ENCODE assay signal across 25 mouse cellular contexts in genomic region chr13:54714393-54714792, GRCm38 (mm10). TPM values are rescaled to one million over a fixed set of nuclear protein-coding genes. Genes with fewer than 3 reads are reported as not detected.
DNase-seq lines count a peak whose midpoint lies in the region; ATAC-seq and TF ChIP-seq lines count a peak whose summit lies in the region.
"Had no signal": no experiment of that assay in that cellular context is flagged by ENCODE, and none has a peak within 500 bp of the region (broad histone marks: within the 10 kb centered on the region; RNA-seq: fewer than 3 reads in every experiment).

No protein-coding gene starts in this region.

- TF ChIP-seq EP300 in liver, postnatal 0 days (IDR thresholded peaks at IDR 0.05; ENCODE audit: low read depth) = no peak

- H3K4me3 ChIP-seq in liver, postnatal 0 days (ENCODE audit: low read depth, low read length) = no peak overlapping the region
- H3K4me3 ChIP-seq in liver, embryonic 11.5 days (ENCODE audit: low read depth, low read length) = no peak overlapping the region
- no peak overlapping the region for H3K4me3 ChIP-seq in midbrain, embryonic 14.5 days (replicated peaks; ENCODE audit: low read depth, low read length)
- no peak overlapping the region for H3K4me3 ChIP-seq in embryonic facial prominence, embryonic 10.5 days
- H3K4me3 ChIP-seq: erythroblast, embryonic 14.5 days; gastrocnemius, adult 2 months; heart, embryonic 13.5 days; liver, embryonic 15.5 days; neural tube, embryonic 12.5 days had no signal

- no peak overlapping the region for H3K27ac ChIP-seq in liver, postnatal 0 days (ENCODE audit: low read depth)
- no peak overlapping the region for H3K27ac ChIP-seq in liver, embryonic 11.5 days (ENCODE audit: low read depth, low read length)
- H3K27ac ChIP-seq in midbrain, embryonic 14.5 days (replicated peaks; ENCODE audit: low read depth, low read length) = no peak overlapping the region
- no peak overlapping the region for H3K27ac ChIP-seq in embryonic facial prominence, embryonic 10.5 days (replicated peaks)
- H3K27ac ChIP-seq: gastrocnemius, adult 2 months; heart, embryonic 13.5 days; liver, embryonic 15.5 days; neural tube, embryonic 12.5 days had no signal

- no peaks in the 10 kb centered on the region; the same call in 1 of the 2 replicates for H3K36me3 ChIP-seq in liver, postnatal 0 days (replicated peaks; ENCODE audit: insufficient read depth, low read length)
- H3K36me3 ChIP-seq in liver, embryonic 11.5 days (ENCODE audit: control insufficient read depth, insufficient read depth, low read length) = no peaks in the 10 kb centered on the region
- no peaks in the 10 kb centered on the region for H3K36me3 ChIP-seq in midbrain, embryonic 14.5 days (ENCODE audit: control insufficient read depth, insufficient read depth, low read length)
- H3K36me3 ChIP-seq in embryonic facial prominence, embryonic 10.5 days (replicated peaks) = no peaks in the 10 kb centered on the region
- H3K36me3 ChIP-seq: heart, embryonic 13.5 days; neural tube, embryonic 12.5 days had no signal

- no peaks in the 10 kb centered on the region for H3K27me3 ChIP-seq in liver, postnatal 0 days (ENCODE audit: insufficient read depth, low read length)
- no peaks in the 10 kb centered on the region; the same call in 1 of the 2 replicates for H3K27me3 ChIP-seq in liver, embryonic 11.5 days (replicated peaks; ENCODE audit: control insufficient read depth, insufficient read depth, low read length)
- no peaks in the 10 kb centered on the region for H3K27me3 ChIP-seq in midbrain, embryonic 14.5 days (ENCODE audit: control insufficient read depth, insufficient read depth, low read length)
- H3K27me3 ChIP-seq in embryonic facial prominence, embryonic 10.5 days (replicated peaks; ENCODE audit: low read depth, poor library complexity, severe bottlenecking) = peaks cover 16% of the 10 kb centered on the region; the same call in 1 of the 2 replicates
- H3K27me3 ChIP-seq: liver, embryonic 15.5 days had no signal

- no peak overlapping the region for H3K9ac ChIP-seq in liver, postnatal 0 days (replicated peaks)
- no peak overlapping the region for H3K9ac ChIP-seq in liver, embryonic 11.5 days (ENCODE audit: low read depth, low read length)
- H3K9ac ChIP-seq in midbrain, embryonic 14.5 days (replicated peaks; ENCODE audit: low read length) = no peak overlapping the region
- H3K9ac ChIP-seq: heart, embryonic 13.5 days; liver, embryonic 15.5 days; neural tube, embryonic 12.5 days had no signal

- TF ChIP-seq CTCF in liver, postnatal 0 days (IDR thresholded peaks at IDR 0.05; ENCODE audit: low read depth) = peak; percentile 34; the same call in 1 of the 2 replicates

- H3K4me1 ChIP-seq in liver, postnatal 0 days (ENCODE audit: insufficient read depth) = no peaks in the 10 kb centered on the region
- no peaks in the 10 kb centered on the region for H3K4me1 ChIP-seq in liver, embryonic 11.5 days (replicated peaks; ENCODE audit: control insufficient read depth, insufficient read depth, low read length)
- H3K4me1 ChIP-seq in midbrain, embryonic 14.5 days (ENCODE audit: control insufficient read depth, insufficient read depth, low read length) = no peaks in the 10 kb centered on the region
- peaks cover 13% of the 10 kb centered on the region for H3K4me1 ChIP-seq in embryonic facial prominence, embryonic 10.5 days
- H3K4me1 ChIP-seq: heart, embryonic 13.5 days; liver, embryonic 15.5 days had no signal

- no peak for ATAC-seq in liver, postnatal 0 days
- ATAC-seq in liver, embryonic 11.5 days (replicated peaks; ENCODE audit: low FRiP score) = no peak
- no peak for ATAC-seq in midbrain, embryonic 14.5 days (ENCODE audit: low FRiP score, low TSS enrichment)
- ATAC-seq: activated CD4-positive, CD25-positive, alpha-beta regulatory T cell, adult 4 months; forebrain, embryonic 14.5 days; hindbrain, embryonic 16.5 days had no signal

- H3K4me2 ChIP-seq in liver, postnatal 0 days (ENCODE audit: low read depth, low read length) = no peak overlapping the region
- no peak overlapping the region for H3K4me2 ChIP-seq in liver, embryonic 11.5 days
- H3K4me2 ChIP-seq in midbrain, embryonic 14.5 days (ENCODE audit: low read length) = no peak overlapping the region
- H3K4me2 ChIP-seq: heart, embryonic 13.5 days; liver, embryonic 15.5 days; neural tube, embryonic 12.5 days had no signal

- peak; percentile 51 to 60 for DNase-seq in cerebellum, postnatal 10 days
- no peak for DNase-seq in cerebellum, adult 18-20 months
- DNase-seq in liver, postnatal 0 days = no peak
- no peak for DNase-seq in liver, embryonic 11.5 days (ENCODE audit: low spot score)
- DNase-seq in B cell, adult 2 months = peak; percentile 21 to 29
- peak; percentile 31 for DNase-seq in brain, adult 2 months (ENCODE audit: low read depth, low spot score)
- DNase-seq in midbrain, embryonic 14.5 days = no peak
- DNase-seq in embryonic facial prominence, embryonic 10.5 days (ENCODE audit: low spot score) = no peak
- DNase-seq: adrenal gland, postnatal 36 days; gastrocnemius, adult 2 months; heart, postnatal 36 days; kidney, adult 8-10 months; kidney, postnatal 4 days; lung, postnatal 14 days; thymus, postnatal 25 days had no signal

- WGBS in liver, postnatal 0 days (ENCODE audit: insufficient replicate concordance) = 51% methylated on average over 4 of the region's 4 CpGs
- 42% methylated on average over 4 of the region's 4 CpGs for WGBS in liver, embryonic 11.5 days
- 40% methylated on average over 4 of the region's 4 CpGs for WGBS in midbrain, embryonic 14.5 days
- 44% methylated on average over 4 of the region's 4 CpGs for WGBS in embryonic facial prominence, embryonic 10.5 days

- no peaks in the 10 kb centered on the region for H3K9me3 ChIP-seq in liver, postnatal 0 days (ENCODE audit: low read length)
- H3K9me3 ChIP-seq in liver, embryonic 11.5 days (ENCODE audit: control insufficient read depth, low read length) = no peaks in the 10 kb centered on the region
- H3K9me3 ChIP-seq in midbrain, embryonic 14.5 days (ENCODE audit: control insufficient read depth, low read length) = no peaks in the 10 kb centered on the region
- H3K9me3 ChIP-seq in embryonic facial prominence, embryonic 10.5 days = no peaks in the 10 kb centered on the region
- H3K9me3 ChIP-seq: heart, embryonic 13.5 days; liver, embryonic 15.5 days; neural tube, embryonic 12.5 days had no signal

RNA-seq across cellular contexts. Expression of gene Cdhr2, which starts 13.1 kb away (rescaled TPM):
- 7.0 TPM in 2 replicates for polyA plus RNA-seq in liver, postnatal 0 days (2015; fragmentation: Nextera tagmentation; extraction: Ambion mirVana)
- 7.4 and 8.3 TPM in 2 replicates for polyA plus RNA-seq in liver, embryonic 11.5 days (2014; fragmentation: Nextera tagmentation; extraction: Ambion mirVana)
- 0.22 and 0.23 TPM in 2 replicates for polyA plus RNA-seq in midbrain, embryonic 14.5 days (2014; fragmentation: Nextera tagmentation; extraction: Ambion mirVana)
- polyA plus RNA-seq in embryonic facial prominence, embryonic 10.5 days (2016; fragmentation: Nextera tagmentation; extraction: Ambion mirVana) = 0.05 and 0.15 TPM in 2 replicates
- polyA plus RNA-seq: embryonic facial prominence, embryonic 11.5 days; erythroblast, embryonic 14.5 days; heart, embryonic 13.5 days; limb, embryonic 11.5 days had no signal

RNA-seq across cellular contexts. Expression of gene Rnf44, which starts 20.7 kb away (rescaled TPM):
- 26.2 and 28.2 TPM in 2 replicates for polyA plus RNA-seq in liver, postnatal 0 days (2015; fragmentation: Nextera tagmentation; extraction: Ambion mirVana)
- polyA plus RNA-seq in liver, embryonic 11.5 days (2014; fragmentation: Nextera tagmentation; extraction: Ambion mirVana) = 71.5 and 82.3 TPM in 2 replicates
- 78.6 and 88.1 TPM in 2 replicates for polyA plus RNA-seq in midbrain, embryonic 14.5 days (2014; fragmentation: Nextera tagmentation; extraction: Ambion mirVana)
- 87.6 and 105 TPM in 2 replicates for polyA plus RNA-seq in embryonic facial prominence, embryonic 10.5 days (2016; fragmentation: Nextera tagmentation; extraction: Ambion mirVana)

RNA-seq across cellular contexts. Expression of gene Gprin1, which starts 35.3 kb away (rescaled TPM):
- polyA plus RNA-seq in liver, postnatal 0 days (2015; fragmentation: Nextera tagmentation; extraction: Ambion mirVana) = not detected in 2 replicates
- polyA plus RNA-seq in liver, embryonic 11.5 days (2014; fragmentation: Nextera tagmentation; extraction: Ambion mirVana) = 0.29 and 0.30 TPM in 2 replicates
- 19.1 and 29.4 TPM in 2 replicates for polyA plus RNA-seq in midbrain, embryonic 14.5 days (2014; fragmentation: Nextera tagmentation; extraction: Ambion mirVana)
- polyA plus RNA-seq in embryonic facial prominence, embryonic 10.5 days (2016; fragmentation: Nextera tagmentation; extraction: Ambion mirVana) = 0.66 and 0.94 TPM in 2 replicates
- polyA plus RNA-seq: activated CD4-positive, CD25-positive, alpha-beta regulatory T cell, adult 4 months; erythroblast, embryonic 14.5 days; heart, embryonic 13.5 days had no signal

RNA-seq across cellular contexts. Expression of gene Sncb, which starts 52.0 kb away (rescaled TPM):
- not detected in 2 replicates for polyA plus RNA-seq in liver, postnatal 0 days (2015; fragmentation: Nextera tagmentation; extraction: Ambion mirVana)
- polyA plus RNA-seq in liver, embryonic 11.5 days (2014; fragmentation: Nextera tagmentation; extraction: Ambion mirVana) = not detected in 2 replicates
- 37.5 and 53.7 TPM in 2 replicates for polyA plus RNA-seq in midbrain, embryonic 14.5 days (2014; fragmentation: Nextera tagmentation; extraction: Ambion mirVana)
- polyA plus RNA-seq in embryonic facial prominence, embryonic 10.5 days (2016; fragmentation: Nextera tagmentation; extraction: Ambion mirVana) = 0.79 and 1.3 TPM in 2 replicates
- polyA plus RNA-seq: C2C12; erythroblast, embryonic 14.5 days; heart, embryonic 13.5 days; limb, embryonic 11.5 days; liver, embryonic 15.5 days had no signal

Comparison
In these comparisons a context has a peak if more than half of its experiments do, and no peak if none do; other contexts are left out.
1. DNase-seq: peak in cerebellum, postnatal 10 days (2 of 2), B cell, adult 2 months (2 of 2) and brain, adult 2 months (single experiment); none in cerebellum, adult 18-20 months (0 of 2), liver, postnatal 0 days (single experiment), liver, embryonic 11.5 days (single experiment), midbrain, embryonic 14.5 days (single experiment) and embryonic facial prominence, embryonic 10.5 days (single experiment).
2. RNA of gene Gprin1, which starts 35.3 kb away (polyA plus RNA-seq): 19.1 to 29.4 TPM in midbrain, embryonic 14.5 days; 0.66 to 0.94 TPM in embryonic facial prominence, embryonic 10.5 days, 0.29 to 0.30 TPM in liver, embryonic 11.5 days and not detected in liver, postnatal 0 days; every median in the first group is over 10 times any median in the second.